Mouse (Mus musculus) midbrain, embryonic 16.5 days (tissue): ENCODE results near the gene Zfp609. TPM values are rescaled to one million over a fixed set of nuclear protein-coding genes. Genes with fewer than 3 reads are reported as not detected.
A peak's percentile ranks its signal among the peaks of the same experiment; 100 is the strongest.

Experiments
- ATAC-seq: fragments of 200-750 bp; cut with Nextera tagmentation; 2 replicates; pipeline ENCODE4 v1.8.0; 2017; ENCODE audit warnings: moderate TSS enrichment
- H3K27ac ChIP-seq: fragments of 300-500 bp; sonication (generic); 2 replicates; pipeline ENCODE4 v1.5.1; 2014; ENCODE audit warnings: mild to moderate bottlenecking, low read length, mixed read lengths
- H3K27me3 ChIP-seq: fragments of 300-500 bp; sonication (generic); 2 replicates; pipeline ENCODE4 v1.6.1; 2014; ENCODE audit warnings: low read depth, low read length, mixed read lengths; ENCODE audit not compliant: control insufficient read depth, insufficient read depth
- H3K36me3 ChIP-seq: fragments of 300-500 bp; sonication (generic); 2 replicates; pipeline ENCODE4 v1.6.1; 2014; ENCODE audit warnings: mild to moderate bottlenecking, low read length, moderate library complexity, mixed read lengths; ENCODE audit not compliant: control insufficient read depth, insufficient read depth
- H3K4me1 ChIP-seq: fragments of 300-500 bp; sonication (generic); 2 replicates; pipeline ENCODE4 v1.6.1; 2014; ENCODE audit warnings: mild to moderate bottlenecking, low read length, mixed read lengths; ENCODE audit not compliant: control insufficient read depth, insufficient read depth
- H3K4me2 ChIP-seq: fragments of 300-500 bp; sonication (generic); 2 replicates; pipeline ENCODE4 v1.6.1; 2014; ENCODE audit warnings: mild to moderate bottlenecking, low read length, mixed read lengths
- H3K4me3 ChIP-seq: fragments of 300-500 bp; sonication (generic); 2 replicates; pipeline ENCODE4 v1.5.1; 2014; ENCODE audit warnings: low read depth, mild to moderate bottlenecking, low read length, moderate library complexity, mixed read lengths
- H3K9ac ChIP-seq: fragments of 300-500 bp; sonication (generic); 2 replicates; pipeline ENCODE4 v1.6.1; 2014; ENCODE audit warnings: low read depth, low read length, mixed read lengths
- H3K9me3 ChIP-seq: fragments of 300-500 bp; sonication (generic); replicated peaks from 2 replicates; pipeline ENCODE4 v1.6.1; 2014; ENCODE audit warnings: mild to moderate bottlenecking, low read length, mixed read lengths; ENCODE audit not compliant: control insufficient read depth, poor library complexity, severe bottlenecking
- WGBS: fragments of 180-500 bp; shearing (Covaris S2); extraction: QIAGEN DNeasy Blood & Tissue Kit; methylation state at CpG from one replicate; pipeline ENCODE4 v1.1.7; 2014; 5-methylcytosine and 5-hydroxymethylcytosine counted together
- polyA plus RNA-seq: library from polyadenylated mRNA; unstranded; fragments of >200 nt; fragmentation: Nextera tagmentation; extraction: Ambion mirVana; gene quantifications from 2 replicates; pipeline ENCODE4 v1.2.1, GENCODE M21; 2015

Gene Zfp609
- polyA plus RNA-seq, 1 experiment from 2014 or later = 6.6 TPM

DNA sequence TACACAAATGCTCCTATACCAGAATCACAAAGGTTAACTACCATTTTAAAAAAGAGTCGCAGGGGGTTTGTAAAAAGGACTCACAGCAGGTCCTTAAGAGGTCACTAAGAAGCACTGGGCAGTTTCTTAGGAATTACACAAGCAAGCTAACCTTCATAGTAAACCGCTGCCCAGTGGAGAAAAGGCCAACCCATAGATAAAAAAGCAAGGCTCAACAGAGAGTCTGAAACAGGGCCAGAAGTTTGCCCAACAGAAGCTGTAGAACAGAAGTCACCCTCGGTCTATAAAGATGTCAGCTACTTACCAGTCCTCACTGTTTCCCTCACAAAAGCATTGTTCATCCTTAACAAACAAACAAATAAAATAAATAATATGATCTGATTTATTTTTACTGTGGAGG lies 100.9 kb downstream of the Zfp609 start:
- Histone ChIP-seq H3K9ac (no peak overlapping the region), H3K27ac (no peak overlapping the region), H3K36me3 (no peaks in the 10 kb centered on the region), H3K9me3 (no peaks in the 10 kb centered on the region), H3K4me2 (no peak overlapping the region), H3K27me3 (no peaks in the 10 kb centered on the region), H3K4me3 (no peak overlapping the region), H3K4me1 (peaks cover 41% of the 10 kb centered on the region)
- WGBS = 78% methylated on average over 3 of the region's 3 CpGs
- no peak for ATAC-seq

DNA sequence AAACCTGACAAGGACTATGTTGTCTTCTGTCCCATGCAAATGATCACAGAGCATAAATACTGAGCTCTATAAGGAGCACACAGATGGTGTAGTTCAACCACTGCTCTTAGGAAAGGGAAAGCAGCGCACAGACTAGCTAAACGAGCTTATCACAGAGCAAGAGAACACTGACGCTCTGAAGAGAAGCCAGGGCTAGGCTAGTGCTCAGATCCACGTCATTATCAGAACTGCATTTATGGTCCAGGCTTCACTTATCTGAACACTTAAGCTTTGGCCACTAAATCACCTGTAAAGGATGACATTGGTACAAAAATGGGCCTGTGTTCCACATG lies 102.1 kb downstream of the Zfp609 start:
- Histone ChIP-seq H3K27me3 (no peaks in the 10 kb centered on the region), H3K9ac (no peak overlapping the region), H3K36me3 (no peaks in the 10 kb centered on the region), H3K9me3 (no peaks in the 10 kb centered on the region), H3K27ac (peak overlapping the region; percentile 79), H3K4me2 (no peak overlapping the region), H3K4me3 (no peak overlapping the region), H3K4me1 (peaks cover 45% of the 10 kb centered on the region)
- 0 out of 2 replicates have a peak, but pooled peaks have one; percentile 44 for ATAC-seq
- 22% methylated on average over 4 of the region's 4 CpGs for WGBS

DNA sequence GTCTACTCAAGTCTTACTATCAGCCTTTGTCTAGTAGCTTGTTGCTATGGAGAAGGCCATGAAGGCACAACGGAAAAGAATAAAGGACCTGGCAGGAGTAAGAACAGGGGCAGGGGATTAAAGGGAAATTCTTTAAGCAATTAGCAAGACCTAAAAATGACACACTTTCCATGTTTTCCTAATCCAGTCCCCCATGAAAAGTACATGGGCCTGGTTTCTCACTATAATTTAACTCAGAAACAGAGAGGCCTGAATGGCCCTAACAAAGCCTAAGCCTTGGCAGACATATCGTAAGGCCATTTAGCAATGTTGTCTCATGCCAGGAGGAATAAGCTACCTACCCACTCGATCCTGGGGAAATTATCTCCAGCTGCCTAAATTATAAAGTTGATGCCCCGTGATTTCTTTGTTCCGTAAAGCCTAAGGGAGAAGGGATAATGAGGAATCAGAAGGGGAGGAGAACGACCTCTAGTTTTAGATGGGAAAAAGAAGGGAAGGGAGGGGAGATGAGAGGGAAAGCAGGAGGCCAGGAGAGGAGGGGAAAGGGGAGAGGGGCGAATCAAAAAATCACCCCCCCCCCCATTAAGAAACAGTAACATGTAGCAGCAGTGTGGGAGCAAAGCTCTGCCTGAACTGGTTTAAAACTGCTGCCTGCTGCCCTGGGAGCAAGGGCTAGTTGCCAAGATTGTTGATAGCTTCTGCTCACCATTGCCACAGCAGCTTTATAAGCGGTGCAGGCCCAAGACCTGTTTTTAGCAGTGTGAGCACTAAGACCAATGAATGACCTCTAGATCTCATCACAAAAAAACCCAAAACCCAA lies 102.7 kb downstream of the Zfp609 start:
- ATAC-seq = peak; percentile 59
- H3K36me3 ChIP-seq = no peaks in the 10 kb centered on the region
- H3K9ac ChIP-seq = peak overlapping the region; percentile 2; the same call in 1 of the 2 replicates
- WGBS = 11% methylated on average over 8 of the region's 8 CpGs
- H3K27me3 ChIP-seq = no peaks in the 10 kb centered on the region
- H3K4me3 ChIP-seq = no peak overlapping the region
- 0 out of 2 replicates have a peak overlapping the region, but pooled peaks have one; percentile 17 for H3K4me2 ChIP-seq
- H3K9me3 ChIP-seq = no peaks in the 10 kb centered on the region
- H3K4me1 ChIP-seq = peaks cover 45% of the 10 kb centered on the region
- peak overlapping the region; percentile 79 for H3K27ac ChIP-seq

DNA sequence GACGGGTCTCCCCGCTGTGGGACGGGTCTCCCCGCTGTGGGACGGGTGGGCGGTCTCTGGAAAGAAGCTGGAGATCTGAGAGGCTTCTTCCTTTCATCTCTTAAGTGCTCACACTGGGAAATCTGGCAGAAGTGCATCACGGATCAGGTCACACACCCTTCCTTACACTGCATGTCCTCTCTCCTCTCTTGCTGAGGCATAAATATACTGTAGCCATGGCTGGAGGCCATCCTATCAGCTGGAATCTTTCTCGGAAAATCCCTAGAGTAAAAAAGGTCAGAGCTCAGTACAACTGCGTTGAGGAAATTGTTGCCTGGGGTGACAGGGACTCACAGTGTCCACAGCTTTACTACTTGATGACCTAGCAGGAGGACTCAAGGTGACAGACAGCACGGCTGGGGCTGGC lies 106.2 kb downstream of the Zfp609 start:
- ATAC-seq = no peak
- WGBS = 46% methylated on average over 10 of the region's 10 CpGs
- Histone ChIP-seq H3K4me3 (no peak overlapping the region), H3K36me3 (no peaks in the 10 kb centered on the region), H3K27ac (no peak overlapping the region), H3K9me3 (no peaks in the 10 kb centered on the region), H3K9ac (no peak overlapping the region), H3K4me1 (peaks cover 45% of the 10 kb centered on the region), H3K4me2 (no peak overlapping the region), H3K27me3 (no peaks in the 10 kb centered on the region)

DNA sequence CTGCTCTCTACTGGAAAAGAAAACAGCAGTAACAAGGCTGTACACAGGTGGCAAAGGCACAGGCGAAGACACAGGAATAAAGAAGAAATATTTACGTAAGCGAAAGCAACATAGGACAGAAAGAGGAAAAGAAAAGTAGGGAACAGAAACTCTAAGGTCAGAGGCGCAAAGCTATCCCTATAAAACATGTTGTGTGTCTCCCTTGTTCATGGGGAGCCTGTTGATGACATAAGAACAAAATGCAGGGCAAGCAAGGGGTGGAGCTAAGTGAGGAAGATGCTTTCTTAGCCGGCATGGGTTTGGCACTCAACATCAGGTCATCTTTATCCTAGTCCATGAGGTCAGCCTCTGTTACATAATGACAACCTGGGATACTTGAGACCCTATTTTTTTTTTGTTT lies 109.2 kb downstream of the Zfp609 start:
- Histone ChIP-seq H3K9ac (no peak overlapping the region), H3K27me3 (no peaks in the 10 kb centered on the region), H3K27ac (no peak overlapping the region), H3K4me1 (peaks cover 17% of the 10 kb centered on the region), H3K4me2 (no peak overlapping the region), H3K36me3 (no peaks in the 10 kb centered on the region), H3K9me3 (no peaks in the 10 kb centered on the region), H3K4me3 (no peak overlapping the region)
- 85% methylated on average over 5 of the region's 5 CpGs for WGBS
- ATAC-seq = no peak

DNA sequence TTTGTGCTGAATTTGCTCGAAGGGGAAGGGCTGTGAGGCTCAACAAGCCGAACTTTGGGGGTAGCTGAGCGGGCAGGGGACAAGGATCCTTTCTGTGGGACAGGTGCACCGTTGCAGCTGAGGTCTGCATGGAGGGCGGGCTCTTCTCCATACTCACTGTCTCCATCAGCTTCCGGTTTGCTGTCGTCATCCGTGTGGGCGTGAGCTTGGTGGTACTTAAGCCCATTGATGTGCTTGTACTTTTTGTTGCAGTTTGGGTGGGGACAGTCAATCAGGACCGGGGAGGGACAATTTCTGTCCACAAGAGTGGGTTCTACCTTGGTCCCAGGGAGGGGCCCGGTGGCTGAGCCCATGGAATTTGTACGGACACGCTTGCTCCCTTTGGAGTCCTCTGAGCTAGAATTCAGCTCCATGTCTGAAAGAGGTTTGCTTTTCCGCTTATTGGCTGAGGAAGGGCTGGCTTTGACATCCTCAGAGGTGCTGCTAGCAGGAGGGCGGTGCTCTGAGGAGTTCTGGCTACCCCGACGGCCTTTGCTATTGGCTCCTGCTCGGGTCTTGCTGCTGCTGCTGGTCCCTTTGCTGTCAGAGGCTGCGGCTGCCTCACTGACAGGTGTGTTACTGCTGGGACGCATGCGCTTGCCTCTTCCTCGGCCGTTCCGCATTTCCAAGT lies 123.3 kb downstream of the Zfp609 start:
- ATAC-seq = no peak
- 93% methylated on average over 24 of the region's 24 CpGs for WGBS
- H3K27me3 ChIP-seq = no peaks in the 10 kb centered on the region
- no peak overlapping the region for H3K4me3 ChIP-seq
- H3K9ac ChIP-seq = no peak overlapping the region
- peaks cover 22% of the 10 kb centered on the region for H3K36me3 ChIP-seq
- no peaks in the 10 kb centered on the region for H3K9me3 ChIP-seq
- H3K27ac ChIP-seq = no peak overlapping the region
- peaks cover 2% of the 10 kb centered on the region; the same call in 1 of the 2 replicates for H3K4me1 ChIP-seq
- no peak overlapping the region for H3K4me2 ChIP-seq

DNA sequence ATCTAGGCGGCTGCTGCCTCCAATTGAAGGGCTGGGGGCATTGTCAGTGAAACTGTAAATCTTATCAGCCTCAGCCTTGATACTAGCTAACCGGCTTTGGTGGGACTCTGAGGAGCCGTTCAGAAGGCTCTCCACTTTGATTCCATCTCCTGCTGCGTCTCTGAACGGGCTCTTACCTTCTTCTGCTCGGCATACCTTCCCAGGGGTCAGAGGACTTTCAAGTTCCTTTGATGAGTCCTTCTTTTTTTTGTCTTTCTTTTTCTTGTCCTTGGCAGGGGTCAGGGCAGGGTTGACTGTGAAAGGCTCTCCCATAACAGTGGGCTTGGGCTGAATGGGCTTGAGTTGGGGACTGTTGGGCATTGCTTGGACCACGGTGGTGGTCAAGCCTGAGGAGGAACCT lies 124.1 kb downstream of the Zfp609 start:
- ATAC-seq = no peak
- Histone ChIP-seq H3K9me3 (no peaks in the 10 kb centered on the region), H3K4me1 (peaks cover 2% of the 10 kb centered on the region; the same call in 1 of the 2 replicates), H3K27ac (no peak overlapping the region), H3K36me3 (peaks cover 25% of the 10 kb centered on the region), H3K27me3 (no peaks in the 10 kb centered on the region), H3K9ac (no peak overlapping the region), H3K4me2 (no peak overlapping the region), H3K4me3 (no peak overlapping the region)
- 85% methylated on average over 7 of the region's 7 CpGs for WGBS

DNA sequence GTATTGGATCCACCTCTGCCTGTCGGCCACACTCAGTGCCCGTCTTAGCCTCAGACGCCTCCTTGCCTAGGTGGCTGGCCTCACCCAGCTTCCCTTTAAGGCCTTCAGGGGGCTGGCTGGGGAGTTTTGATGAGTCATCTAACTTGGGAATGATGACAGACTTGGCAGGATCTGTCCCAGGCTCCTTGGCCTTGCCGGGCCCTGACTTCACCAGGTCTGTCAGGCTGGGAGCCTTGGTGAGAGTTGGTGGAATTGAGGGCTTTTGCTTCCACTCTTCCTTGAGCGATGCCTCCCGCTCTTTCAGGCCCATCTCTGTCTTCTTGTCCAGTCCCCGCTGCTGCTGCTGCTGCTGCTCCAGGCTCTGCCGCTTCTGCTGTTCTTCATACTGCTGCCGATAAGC lies 125.1 kb downstream of the Zfp609 start:
- Histone ChIP-seq H3K27ac (no peak overlapping the region), H3K36me3 (peaks cover 25% of the 10 kb centered on the region), H3K27me3 (no peaks in the 10 kb centered on the region), H3K4me3 (no peak overlapping the region), H3K4me2 (no peak overlapping the region), H3K4me1 (peaks cover 2% of the 10 kb centered on the region; the same call in 1 of the 2 replicates), H3K9me3 (no peaks in the 10 kb centered on the region), H3K9ac (no peak overlapping the region)
- ATAC-seq = no peak
- WGBS = 96% methylated on average over 9 of the region's 9 CpGs

DNA sequence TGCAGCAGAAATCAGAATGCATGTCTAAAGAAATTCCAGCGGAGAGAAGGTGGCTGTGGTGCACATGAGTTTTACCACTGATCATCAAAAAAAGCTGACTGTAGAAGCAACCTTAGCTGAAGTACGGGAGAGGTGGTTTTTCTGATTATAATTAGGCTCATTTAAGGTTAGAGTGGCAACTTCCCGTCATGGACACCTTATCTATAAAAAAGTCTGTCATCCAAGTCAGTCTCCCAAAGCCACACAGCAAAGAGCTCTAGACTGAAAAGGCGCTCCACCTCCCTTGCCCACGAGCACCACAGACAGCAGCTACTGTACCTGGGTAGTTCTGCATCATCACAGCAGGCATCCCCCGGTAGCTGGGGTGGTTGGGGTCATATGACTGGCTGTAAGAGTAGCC lies 126.9 kb downstream of the Zfp609 start:
- no peak for ATAC-seq
- Histone ChIP-seq H3K4me1 (peaks cover 7% of the 10 kb centered on the region; the same call in 1 of the 2 replicates), H3K27me3 (no peaks in the 10 kb centered on the region), H3K4me2 (no peak overlapping the region), H3K27ac (no peak overlapping the region), H3K9ac (no peak overlapping the region), H3K4me3 (no peak overlapping the region), H3K36me3 (peaks cover 25% of the 10 kb centered on the region), H3K9me3 (no peaks in the 10 kb centered on the region)
- 83% methylated on average over 6 of the region's 6 CpGs for WGBS
